Mouse (Mus musculus) WW6 (cell line): Measurements from ENCODE around the gene Oaf.

Experiments used
- DNase-seq: peaks from one replicate; pipeline ENCODE4 v3.0.0-alpha.2; 2013; ENCODE audit warnings: low read depth, low spot score

Gene Oaf

DNA sequence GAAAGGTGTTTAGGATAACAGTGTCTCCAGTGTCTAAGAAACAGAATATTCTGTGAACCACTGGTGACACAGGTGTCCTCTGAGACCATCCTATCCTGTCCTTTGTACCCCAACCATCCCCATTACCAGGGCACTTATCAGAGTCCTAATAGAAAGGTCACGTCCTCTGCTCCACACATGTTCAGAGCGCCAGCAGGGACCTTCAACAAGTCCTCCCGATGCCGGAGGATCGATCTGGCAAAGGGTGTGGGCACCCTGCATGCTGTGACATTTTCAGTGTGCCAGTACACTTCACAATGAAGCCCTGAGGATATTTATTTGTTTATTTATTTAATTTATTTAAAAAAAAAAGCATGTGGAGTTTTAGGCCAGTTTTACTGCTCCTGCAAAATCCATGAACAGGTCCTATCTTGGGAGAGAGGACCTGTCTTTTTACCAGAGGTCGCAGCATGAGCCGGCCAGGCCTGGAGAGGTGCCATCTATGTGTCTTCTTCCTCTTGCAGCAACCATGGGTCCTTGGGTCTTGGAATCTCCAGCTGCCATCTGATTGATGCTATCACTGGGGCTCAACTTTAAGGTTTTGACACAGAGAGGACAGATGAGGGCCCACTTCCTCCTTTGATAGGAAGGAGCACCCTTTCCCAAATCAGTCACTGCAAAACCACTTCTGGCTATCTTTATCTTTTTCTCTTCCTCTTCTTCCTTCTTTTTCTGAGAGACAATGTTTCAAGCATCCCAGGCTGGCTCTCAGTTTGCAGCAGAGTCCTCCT is 6.3 kb upstream of the Oaf start:
- no peak for DNase-seq

DNA sequence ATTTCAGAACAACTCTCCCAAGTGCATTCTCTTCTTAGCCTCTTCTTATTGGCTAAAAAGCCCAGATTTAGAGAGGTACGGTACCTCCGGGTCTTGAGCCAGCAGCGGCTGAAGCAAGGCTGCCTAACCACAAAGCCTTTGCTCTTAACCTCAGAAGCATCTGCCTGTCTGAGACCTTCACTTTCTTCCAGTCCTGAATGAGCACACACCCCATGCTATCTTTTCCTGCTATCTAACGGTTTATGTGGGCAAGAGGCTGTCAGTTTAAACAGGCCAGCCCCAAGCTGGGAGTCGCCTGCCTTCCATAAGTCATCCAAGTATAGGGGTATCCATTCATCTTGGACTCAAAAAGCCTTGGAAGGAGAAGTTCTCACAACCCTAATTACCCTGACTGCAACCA is 2.7 kb upstream of the Oaf start:
- DNase-seq, result no peak

DNA sequence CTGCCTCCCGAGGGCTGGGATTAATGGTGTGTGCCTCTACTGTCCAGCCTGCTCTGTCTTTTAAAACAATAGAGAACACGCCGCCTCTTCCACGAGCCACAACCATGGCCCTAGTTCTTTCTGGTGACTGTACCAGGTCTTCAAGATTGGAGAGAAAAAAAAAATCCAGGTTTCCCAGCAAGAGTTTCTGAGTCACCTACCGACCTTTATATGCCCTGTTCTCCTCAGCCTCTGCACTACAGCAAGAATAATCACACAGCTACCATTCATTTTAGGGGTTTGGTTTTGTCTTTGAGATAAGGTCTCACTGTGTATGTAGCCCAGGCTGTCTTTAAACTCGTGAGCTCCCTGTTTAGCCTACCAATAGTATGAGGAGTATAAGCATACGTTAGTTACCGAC is 2.3 kb upstream of the Oaf start:
- no peak for DNase-seq

DNA sequence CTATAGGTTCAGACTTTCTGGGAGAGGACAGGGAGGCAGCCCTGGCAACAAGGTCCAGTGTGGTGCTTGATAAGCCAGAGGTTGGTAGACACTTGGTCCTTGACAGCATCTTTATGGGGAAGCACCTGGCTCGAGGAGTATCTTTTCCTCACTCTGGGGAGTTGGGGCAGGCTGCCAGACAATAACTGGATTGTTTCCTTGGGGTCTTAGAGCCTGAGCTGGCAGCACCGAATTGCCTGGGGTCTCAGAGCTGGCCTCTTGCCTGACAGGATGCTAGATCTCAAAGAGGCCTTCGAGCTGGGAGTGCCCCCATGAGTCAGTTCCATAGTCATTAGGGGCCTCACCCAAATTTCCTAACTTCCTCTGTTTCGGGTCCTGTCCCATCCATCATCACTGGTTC is 1.6 kb upstream of the Oaf start:
- no peak for DNase-seq

DNA sequence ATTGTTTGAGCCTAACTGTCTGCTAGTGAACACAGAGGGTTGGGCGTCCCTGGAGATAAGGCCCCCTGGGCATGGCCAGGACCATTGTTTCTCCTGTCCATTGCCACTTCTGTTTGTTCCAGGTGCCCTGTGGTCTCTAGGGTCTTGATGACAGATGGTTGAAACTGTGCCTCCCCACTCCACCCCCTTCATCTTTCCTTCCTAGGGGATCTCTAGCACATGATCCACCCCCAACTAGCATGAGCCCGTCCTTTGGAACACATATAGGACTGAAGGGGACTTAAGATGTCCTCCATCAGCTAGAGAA is 836 bp upstream of the Oaf start:
- DNase-seq, result no peak

DNA sequence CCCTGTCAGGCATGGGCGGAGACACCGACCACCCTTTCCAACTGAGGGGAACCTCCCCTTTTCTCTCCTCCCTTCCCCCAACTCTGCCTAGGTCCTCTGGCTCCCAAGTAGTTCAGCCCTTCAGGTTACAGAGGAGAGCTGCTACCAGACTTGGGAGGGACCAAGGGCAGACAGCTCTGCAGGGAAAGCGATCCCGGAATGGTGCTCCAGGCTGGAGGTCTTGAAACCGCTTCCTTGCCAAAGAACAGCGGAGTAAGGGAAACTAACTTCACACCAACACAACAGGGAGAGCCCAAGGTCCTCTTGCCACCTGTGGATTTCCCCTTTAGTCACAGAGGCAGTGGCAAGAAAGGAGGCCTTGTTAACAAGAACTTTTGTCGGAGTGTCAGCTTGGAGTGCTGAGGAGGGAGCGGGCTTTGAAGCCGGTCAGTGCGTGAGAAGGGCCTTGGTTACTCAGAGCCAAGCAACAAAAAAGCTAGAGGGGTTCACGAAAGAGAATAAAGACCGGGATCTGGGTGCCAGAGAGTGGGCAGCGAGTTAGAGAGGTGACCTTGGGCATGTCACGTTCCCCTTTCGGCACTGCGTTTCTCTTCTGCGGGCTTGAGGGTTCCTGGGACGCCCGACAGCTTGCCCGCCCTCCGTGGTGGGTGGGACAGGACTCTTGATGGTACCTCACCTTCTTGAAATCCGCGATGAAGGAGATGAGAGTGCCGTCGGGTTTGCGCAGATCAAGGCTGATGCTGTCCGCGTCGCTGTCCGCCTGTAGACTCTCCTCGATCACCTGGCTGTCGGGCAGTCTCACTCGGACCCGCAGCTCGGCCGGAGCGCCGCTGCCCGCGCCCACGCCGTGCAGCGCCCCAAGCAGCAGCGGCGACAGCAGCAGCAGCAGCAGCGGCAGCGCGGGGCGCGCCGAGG is 823 bp downstream of the Oaf start:
- no peak for DNase-seq

DNA sequence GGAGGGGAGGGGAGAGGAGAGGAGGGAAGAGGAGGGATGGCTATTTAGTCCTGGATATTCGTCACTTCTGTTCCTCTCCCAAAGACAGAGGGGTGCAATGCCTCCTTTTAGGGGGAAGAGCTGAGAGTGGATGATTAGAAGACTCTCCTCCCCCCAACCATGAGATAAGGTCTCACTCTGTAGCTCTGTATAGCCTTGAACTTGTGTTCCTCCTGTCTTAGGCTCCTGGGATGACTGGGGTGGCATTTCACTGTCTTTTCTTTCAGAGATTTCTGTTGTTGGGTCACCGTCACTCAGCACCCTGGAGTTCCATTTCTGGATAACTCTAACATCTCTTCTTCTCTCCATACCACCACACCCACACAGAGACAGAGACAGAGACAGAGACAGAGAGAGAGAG is 1.5 kb downstream of the Oaf start:
- no peak for DNase-seq

DNA sequence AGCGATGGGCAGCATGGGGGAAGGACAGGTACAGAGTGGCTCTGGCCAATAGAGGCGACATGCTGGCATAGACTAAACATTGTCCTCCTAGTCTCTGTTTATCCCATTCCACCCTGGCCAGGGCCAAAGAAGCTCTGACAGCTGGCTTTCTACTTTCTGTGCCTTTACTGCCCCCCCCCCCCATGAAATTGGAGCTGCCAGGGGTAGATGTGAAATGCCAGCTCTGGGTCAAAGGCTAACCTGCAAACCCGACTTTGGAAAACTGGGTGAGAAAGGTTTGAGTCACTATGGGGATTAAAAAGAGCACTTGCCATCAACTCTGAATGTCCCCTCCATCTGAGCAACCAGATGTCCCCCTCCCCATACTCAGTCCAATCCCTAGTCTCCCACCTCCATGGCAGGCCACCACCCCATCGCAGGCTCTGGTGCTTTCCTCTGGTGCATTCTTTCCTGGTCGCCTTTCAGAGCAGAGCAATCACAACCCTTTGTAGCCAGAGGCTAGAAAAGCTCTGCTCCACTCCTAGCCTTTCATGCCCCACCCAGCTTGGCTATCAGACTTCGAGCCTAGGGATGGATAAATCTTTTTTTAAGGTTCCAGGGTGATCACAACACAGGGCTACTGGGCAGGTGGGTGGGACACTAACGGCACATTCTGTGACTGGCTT is 2.5 kb downstream of the Oaf start:
- no peak for DNase-seq

DNA sequence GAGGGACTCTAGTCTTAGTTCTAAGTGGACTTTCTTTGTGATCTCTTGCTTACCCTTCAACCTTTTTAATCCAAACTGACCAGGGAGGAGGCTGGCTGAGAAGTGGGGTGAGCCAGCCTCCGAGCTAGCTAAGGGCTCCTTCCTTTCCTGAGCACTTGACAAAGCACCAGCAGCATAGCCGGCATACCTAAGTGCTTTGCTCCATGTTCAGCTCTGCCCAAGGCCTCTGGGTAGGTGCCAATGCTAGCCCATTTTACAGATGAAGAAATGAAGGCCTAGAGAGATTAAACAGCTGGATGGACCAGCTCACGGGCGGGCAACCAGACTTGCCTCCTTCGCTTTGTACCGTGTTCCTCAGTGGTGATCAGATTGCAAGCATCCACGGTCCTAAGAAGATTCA is 3.1 kb downstream of the Oaf start:
- DNase-seq, result no peak

DNA sequence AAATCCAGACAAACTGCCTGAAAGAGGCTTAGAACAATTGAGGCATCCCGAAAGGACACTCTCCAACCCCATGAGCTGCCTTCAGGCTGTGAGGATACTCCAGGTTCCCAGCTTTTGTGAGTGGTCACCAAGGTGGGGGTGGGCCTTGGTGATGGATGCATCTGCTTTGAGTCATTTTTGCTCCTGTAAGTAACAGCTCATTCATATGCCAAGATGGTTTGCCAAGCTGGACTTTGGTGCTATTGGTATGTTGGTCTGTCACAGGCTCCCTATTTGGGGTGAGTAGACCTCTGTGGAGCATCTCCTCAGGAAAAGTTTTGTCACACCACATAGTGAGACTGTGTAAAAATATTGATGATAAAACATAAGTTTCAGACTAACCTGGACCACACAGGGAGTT is 3.6 kb downstream of the Oaf start:
- DNase-seq, result no peak

DNA sequence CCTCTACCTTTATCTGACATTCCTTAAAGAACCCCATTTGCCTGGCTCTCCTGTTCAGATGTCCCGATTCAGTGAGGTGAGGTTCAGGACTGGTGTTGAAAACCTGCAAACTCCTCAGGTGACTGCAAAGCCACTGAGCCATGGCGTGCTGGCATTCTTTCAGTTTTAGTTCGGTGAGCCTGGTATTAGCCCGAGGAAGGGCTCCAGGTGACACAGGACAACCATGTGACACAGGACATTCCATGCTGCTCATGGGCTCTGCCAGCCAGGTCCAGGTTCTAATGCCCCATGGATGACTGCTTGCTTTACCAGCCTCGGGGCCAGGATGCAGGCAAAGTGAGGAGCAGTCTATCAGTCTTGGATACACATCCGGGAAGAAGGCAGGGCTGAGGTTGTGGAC is 4.4 kb downstream of the Oaf start:
- DNase-seq, result no peak

DNA sequence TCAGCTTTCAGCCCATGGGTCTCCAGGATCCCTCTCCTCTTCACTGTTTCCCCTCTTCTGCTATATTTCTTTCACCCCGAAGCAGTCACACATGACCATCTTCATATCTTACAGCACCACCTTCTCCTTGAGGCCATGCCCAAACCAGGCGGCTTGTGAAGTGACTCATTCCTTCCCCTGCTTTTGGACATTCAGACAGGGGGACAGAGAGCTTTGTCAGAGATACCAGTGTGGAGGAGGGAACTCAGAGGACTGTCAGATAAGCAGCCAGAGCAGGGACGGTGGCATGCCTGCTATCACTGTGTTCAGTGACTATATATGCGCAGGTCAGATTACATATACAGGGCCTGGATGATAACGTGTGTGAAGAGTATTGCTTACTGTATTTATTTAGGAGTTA is 5.2 kb downstream of the Oaf start:
- no peak for DNase-seq

DNA sequence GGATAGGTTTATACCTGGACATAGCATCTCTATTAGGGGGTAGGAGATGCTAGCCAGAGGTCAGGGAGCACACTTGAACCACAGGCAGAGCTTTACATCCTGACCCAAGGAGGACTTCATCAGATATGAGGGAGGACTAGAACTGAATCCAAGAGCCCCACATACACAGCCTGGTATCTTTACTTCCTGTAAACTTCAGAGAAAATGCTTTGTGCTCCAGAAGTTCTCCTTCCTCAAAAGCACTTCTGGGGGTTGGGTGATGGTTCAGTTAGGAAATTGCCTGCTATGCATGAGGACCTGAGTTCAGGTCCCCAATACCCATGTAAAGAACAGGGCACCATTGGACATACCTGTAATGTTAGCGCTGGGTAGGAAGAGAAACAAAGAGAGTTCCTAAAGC is 6.2 kb downstream of the Oaf start:
- no peak for DNase-seq

DNA sequence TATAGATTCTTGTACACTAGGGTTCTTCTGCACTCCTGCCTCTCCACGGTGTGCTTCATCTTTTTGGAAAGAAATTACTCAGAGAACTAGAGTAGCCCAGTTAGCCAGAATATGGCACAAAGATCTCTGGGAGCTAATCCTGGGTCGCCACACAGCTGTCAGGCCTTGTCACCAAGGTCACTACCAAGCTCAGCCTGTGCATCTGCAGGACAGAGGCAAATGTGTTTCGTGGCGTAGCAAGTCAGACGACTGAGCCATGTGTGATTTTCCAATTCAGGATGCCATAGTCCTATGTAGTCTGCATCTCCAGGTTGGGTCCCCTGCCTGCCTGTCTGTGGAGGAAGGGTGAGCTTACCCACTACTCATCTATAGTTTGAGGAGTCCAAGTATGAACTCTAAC is 6.7 kb downstream of the Oaf start:
- no peak for DNase-seq

DNA sequence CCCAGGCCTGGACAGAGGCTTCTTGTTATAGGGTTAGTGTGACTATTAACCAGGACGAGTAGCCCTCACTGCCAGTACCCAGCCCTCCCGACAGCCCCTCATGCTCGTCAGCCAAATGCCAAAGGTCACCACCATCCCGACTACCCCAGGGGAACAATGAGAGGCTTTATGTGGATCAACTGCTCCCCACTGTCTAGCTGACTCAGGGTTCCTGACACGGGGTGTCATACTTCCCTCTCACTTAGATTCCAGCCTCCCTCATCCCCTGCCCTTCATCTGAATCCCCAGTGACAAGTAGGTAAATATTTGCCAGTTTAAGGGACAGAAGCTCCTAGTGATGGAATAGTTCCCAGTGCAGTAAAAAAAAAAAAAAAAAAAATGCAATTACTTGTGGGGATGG is 7.4 kb downstream of the Oaf start:
- no peak for DNase-seq

DNA sequence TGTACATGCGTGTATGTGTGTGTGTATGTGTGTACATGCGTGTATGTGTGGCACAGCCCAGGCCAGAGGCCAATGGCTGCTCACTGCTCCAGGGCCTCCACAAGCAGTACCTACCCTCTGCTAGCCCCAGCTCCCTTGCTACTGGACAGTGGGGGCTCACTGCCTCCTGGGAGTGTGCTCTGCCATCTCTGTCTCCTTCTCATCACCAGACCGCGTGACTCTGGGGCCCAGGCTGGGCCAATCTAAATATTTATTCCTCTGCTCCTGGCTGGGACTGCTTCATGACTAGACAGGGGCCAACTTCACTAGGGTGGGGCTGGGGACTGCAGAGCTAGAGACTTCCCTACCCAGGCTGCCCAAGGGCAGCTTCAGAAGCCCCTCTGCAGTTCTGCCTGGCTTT is 7.9 kb downstream of the Oaf start:
- DNase-seq, result no peak

DNA sequence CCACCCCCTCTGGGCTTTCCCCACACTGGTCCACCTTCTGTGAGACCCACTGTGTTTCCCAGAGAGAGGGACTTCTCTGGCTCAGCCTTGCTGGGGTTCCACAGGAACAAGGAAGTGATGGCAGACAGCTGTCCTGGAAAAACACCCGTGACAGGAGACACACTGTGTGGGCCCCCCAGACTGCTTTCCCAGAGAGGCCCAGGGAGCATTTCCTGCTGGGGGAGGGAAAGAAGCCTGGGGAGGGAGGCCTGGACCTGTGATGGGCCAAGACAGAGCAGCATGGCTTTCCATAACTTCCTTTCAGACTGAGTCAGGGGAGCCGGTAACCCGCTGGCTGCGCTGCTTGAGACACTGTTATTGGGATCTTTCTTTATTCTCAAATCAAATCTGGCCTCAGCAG is 8.8 kb downstream of the Oaf start:
- DNase-seq, result no peak

DNA sequence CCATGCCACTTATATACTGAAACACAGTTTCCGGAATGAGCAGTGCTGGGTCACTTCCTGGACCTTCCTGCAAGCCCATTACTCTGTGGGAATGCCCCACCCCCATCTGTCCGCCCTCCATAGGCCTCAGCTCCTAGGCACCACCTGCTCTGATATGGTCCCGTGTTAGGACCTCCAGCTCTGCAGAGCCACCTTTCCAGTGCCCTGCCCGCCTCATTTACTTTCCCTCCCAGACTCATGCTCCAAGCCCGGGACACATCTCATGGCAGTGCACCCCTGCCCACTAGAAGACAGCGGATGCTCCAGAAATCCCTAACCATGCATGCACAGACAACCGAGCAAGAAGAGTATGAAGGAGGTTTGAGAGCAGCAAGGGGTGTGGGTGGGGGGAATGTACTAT is 9.7 kb downstream of the Oaf start:
- no peak for DNase-seq

DNA sequence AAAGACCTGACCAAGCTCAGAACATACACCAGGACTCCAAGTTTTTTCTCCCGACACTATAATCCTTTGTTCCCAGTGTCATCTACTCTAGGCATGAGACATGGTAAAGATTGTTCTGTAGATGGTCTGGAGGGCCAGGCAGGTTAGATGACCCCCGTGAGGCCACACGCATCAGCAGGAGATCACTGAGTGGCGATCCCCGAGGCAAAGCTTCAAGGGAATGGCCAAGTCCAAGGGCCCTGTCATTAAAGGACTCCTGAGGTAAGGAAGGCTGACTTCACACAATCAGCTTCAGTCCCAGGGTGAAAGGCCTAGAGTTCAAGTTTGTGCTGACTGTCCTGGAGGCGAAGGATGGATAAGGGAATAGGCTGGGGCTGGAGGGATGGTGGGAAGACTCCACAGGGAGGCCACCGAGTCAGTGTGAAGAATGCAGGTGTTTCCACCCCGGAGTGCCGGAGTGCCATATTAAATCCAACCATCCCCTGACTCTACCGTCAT is 10.3 kb downstream of the Oaf start:
- no peak for DNase-seq

DNA sequence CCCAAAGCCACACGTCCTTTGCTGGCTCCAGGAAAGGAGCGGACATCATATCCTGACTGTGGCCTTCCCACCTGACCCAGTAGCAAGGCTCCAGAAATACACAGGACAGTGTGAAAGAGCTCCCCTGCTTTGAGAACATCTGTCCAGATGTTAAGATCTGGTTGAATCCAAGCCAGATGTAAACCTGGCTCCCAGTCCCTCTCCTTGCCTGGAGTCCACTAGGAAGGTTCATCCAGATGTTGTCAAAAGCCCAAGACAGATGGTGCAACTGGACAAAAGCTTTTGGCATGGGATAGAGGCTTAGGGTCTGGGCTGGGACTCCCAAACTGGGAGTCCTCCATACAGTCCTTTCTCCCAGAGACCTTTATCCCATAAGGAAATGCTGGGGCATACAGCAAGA is 11.0 kb downstream of the Oaf start:
- no peak for DNase-seq

DNA sequence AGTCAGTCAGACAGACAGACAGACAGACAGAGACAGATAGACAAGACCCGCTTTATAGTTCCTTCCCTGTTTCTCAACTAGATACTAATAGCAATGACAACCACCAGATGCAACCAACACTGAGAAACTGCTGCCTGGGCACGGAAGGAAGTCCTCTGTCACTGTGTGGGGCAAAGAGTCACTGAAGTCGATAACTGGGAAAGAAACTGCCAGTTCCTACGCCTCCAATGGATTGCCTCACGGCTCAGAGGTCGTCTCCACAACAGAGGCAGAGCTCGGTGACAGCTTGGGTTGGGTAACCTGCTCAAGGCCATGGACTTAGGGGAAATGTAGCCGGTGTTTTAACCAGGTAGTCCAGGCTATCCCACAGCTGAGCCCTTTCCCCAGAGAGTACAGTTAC is 12.1 kb downstream of the Oaf start:
- no peak for DNase-seq

DNA sequence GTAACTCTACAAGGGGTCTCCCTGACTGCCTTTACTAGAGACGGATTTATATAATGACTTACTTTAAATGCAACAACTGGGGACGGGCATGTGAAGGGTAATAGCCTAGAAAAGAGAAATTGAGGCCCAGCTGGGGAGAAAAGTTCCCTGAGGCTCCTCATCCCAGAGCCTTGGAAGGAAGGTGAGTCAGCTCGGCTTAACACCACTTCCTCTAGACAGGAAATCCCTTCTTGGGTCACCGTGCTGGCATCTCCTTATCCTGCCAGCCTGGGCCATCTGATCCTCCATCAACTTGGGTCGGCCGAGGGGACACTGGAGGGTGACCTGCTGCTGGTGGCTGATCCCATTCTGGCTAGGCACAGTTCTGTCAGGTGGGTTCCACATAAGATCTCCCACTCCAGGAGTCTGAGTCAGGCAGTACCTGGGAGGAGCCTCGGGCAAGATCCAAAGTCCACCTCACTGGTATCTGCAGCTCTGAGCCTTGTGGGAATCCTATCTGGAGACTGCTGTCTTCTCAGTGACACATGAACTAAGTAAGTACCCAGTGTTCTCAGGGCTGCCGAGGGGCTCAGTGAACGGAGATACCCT is 13.0 kb downstream of the Oaf start:
- no peak for DNase-seq
